Mouse (Mus musculus) hindbrain, embryonic 15.5 days (tissue): ENCODE results near the gene Enpp3. TPM values are rescaled to one million over a fixed set of nuclear protein-coding genes. Genes with fewer than 3 reads are reported as not detected.
"Not testable (repeated sequence)": the region's sequence is repeated elsewhere in the genome, so short reads cannot be mapped to it uniquely, and the experiment has no call there.

ENCODE experiments used
- ATAC-seq: fragments of 200-750 bp; cut with Nextera tagmentation; 2 replicates; pipeline ENCODE4 v1.8.0; 2017; ENCODE audit warnings: low read depth, moderate number of reproducible peaks, moderate TSS enrichment; ENCODE audit not compliant: low FRiP score
- H3K27ac ChIP-seq: fragments of 300-500 bp; sonication (generic); replicated peaks from 2 replicates; pipeline ENCODE4 v1.5.1; 2015; ENCODE audit warnings: mild to moderate bottlenecking, inconsistent platforms
- H3K27me3 ChIP-seq: fragments of 300-500 bp; sonication (generic); 2 replicates; pipeline ENCODE4 v1.6.1; 2015; ENCODE audit warnings: control low read depth, inconsistent platforms
- H3K36me3 ChIP-seq: fragments of 300-500 bp; sonication (generic); 2 replicates; pipeline ENCODE4 v1.6.1; 2015; ENCODE audit warnings: control low read depth, inconsistent platforms
- H3K4me1 ChIP-seq: fragments of 300-500 bp; sonication (generic); replicated peaks from 2 replicates; pipeline ENCODE4 v1.6.1; 2015; ENCODE audit warnings: control low read depth, inconsistent platforms
- H3K4me2 ChIP-seq: fragments of 300-500 bp; sonication (generic); 2 replicates; pipeline ENCODE4 v1.6.1; 2015; ENCODE audit warnings: moderate library complexity, mild to moderate bottlenecking, inconsistent platforms
- H3K4me3 ChIP-seq: fragments of 300-500 bp; sonication (generic); 2 replicates; pipeline ENCODE4 v1.5.1; 2015; ENCODE audit warnings: mild to moderate bottlenecking, inconsistent platforms
- H3K9ac ChIP-seq: fragments of 300-500 bp; sonication (generic); 2 replicates; pipeline ENCODE4 v1.6.1; 2015; ENCODE audit warnings: inconsistent platforms
- H3K9me3 ChIP-seq: fragments of 300-500 bp; sonication (generic); 2 replicates; pipeline ENCODE4 v1.6.1; 2016; ENCODE audit warnings: control low read depth, inconsistent platforms
- WGBS: fragments of 180-500 bp; shearing (Covaris S2); methylation state at CpG from one replicate; pipeline ENCODE4 v1.1.7; 2015; 5-methylcytosine and 5-hydroxymethylcytosine counted together
- polyA plus RNA-seq: library from polyadenylated mRNA; unstranded; fragments of >200 nt; fragmentation: Nextera tagmentation; extraction: Ambion mirVana; gene quantifications from 2 replicates; pipeline ENCODE4 v1.2.1, GENCODE M21; 2015

Gene Enpp3
- polyA plus RNA-seq, 1 experiment from 2014 or later, result 3.2 TPM

DNA sequence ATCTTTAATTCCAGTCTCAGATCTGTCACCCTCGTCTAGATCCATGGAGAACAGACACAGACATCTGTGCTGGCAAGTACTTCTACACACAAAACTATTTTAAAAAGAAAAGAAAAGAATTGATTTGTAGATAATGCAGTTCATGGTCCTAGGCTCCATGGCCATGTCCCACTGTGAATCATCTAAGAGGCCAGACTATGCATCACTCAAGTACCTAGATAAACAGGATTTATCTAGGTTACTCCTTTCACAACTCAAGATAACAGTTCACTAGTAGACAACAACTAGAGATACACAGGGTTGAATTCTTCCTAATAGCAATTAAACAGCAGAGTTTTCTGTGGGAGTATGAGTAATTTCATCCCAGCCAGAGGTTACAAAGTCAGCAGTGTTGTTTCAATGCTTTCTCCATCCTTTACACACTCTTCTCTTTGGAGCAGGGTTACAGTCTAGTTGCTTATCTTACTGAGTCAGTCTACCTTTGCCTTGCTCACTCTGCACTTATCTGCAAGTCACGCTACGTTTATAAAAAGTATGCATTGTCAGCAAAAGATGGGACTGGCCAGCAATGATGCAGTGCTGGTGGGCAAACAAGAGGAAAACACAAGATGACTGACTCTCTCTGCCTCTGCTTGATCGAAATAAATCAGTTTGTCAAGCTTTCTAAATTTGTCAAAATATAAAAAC, 20.5 kb downstream of the Enpp3 start:
- H3K27ac ChIP-seq, result no peak overlapping the region
- WGBS, result 85% methylated on average over 4 of the region's 4 CpGs
- ATAC-seq, result no peak
- H3K9me3 ChIP-seq, result no peaks in the 10 kb centered on the region
- no peaks in the 10 kb centered on the region for H3K36me3 ChIP-seq
- no peaks in the 10 kb centered on the region for H3K27me3 ChIP-seq
- H3K9ac ChIP-seq, result no peak overlapping the region
- 0 out of 2 replicates have a peak, but pooled peaks cover 3% of the 10 kb centered on the region for H3K4me1 ChIP-seq
- H3K4me2 ChIP-seq, result no peak overlapping the region
- H3K4me3 ChIP-seq, result no peak overlapping the region

DNA sequence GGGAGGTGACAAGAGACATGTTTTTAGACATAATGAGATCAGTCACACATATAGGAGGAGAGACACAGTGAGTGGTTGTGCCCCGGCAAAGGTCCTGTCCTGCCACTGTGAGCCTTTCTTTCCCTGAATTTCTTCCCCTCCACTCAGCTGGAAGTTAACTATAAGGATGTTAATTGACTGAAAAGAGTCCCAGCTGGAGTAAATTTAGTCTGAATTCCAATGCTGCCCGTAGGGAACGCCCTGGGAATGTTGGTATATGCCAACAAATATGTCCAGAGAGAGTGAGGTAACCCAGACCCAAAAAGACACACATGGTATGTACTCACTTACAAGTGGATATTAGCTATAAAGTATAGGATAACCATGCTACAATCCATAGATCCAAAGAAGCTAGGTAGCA, 23.1 kb downstream of the Enpp3 start:
- WGBS, result 52% methylated on average over 3 of the region's 3 CpGs
- no peaks in the 10 kb centered on the region for H3K9me3 ChIP-seq

DNA sequence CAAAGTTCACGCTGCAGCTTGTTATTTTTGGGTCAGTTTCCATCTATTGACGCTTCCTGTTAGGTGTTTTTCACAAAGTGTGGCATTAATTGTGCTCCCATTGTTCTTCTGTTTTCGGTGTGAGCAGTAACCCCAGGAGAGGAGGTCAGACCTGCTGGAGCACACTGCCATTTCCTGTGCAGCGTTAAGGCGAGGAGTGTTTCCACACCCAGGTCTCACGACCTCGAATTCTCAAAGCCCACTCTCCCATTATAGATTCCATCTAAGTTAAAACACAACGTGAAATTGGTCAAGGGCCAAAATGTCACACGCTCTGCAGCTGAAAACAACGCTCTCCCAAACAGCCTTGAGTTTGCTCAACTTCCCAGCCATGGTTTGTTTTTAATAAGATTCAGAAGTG, 32.0 kb downstream of the Enpp3 start:
- no peaks in the 10 kb centered on the region for H3K4me1 ChIP-seq
- H3K9ac ChIP-seq, result no peak overlapping the region
- H3K9me3 ChIP-seq, result no peaks in the 10 kb centered on the region
- no peak for ATAC-seq
- no peaks in the 10 kb centered on the region for H3K36me3 ChIP-seq
- no peak overlapping the region for H3K4me2 ChIP-seq
- no peaks in the 10 kb centered on the region for H3K27me3 ChIP-seq
- H3K4me3 ChIP-seq, result no peak overlapping the region
- 67% methylated on average over 10 of the region's 10 CpGs for WGBS
- no peak overlapping the region for H3K27ac ChIP-seq

More for the DNA sequence above, 23.1 kb downstream of the Enpp3 start:
- H3K27me3 ChIP-seq, result no peaks in the 10 kb centered on the region
- H3K9ac ChIP-seq, result no peak overlapping the region
- H3K27ac ChIP-seq, result no peak overlapping the region
- H3K4me3 ChIP-seq, result no peak overlapping the region
- no peaks in the 10 kb centered on the region for H3K36me3 ChIP-seq
- ATAC-seq, result no peak
- no peak overlapping the region for H3K4me2 ChIP-seq
- H3K4me1 ChIP-seq, result no peaks in the 10 kb centered on the region

DNA sequence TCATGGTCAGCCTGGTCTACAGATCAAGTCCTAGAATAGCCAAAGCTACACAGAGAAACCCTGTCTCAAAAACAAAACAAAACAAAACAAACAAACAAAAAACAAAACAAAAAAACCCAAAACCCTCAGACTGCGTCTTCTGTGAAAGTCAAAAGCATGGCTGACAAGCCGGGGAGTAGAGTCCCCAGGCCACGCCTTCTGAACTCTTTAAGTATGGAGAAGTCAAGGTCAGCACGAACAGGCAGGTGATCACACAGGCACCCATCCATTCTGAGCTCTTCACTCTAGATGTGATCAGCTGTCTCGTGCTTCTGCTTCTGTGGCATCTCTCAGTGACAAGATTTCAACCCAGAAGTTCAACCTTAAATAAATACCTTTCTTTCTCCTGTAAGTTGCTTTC, 35.9 kb downstream of the Enpp3 start:
- Histone ChIP-seq H3K9me3 (no peaks in the 10 kb centered on the region), H3K27me3 (no peaks in the 10 kb centered on the region), H3K4me1 (no peaks in the 10 kb centered on the region), H3K4me3 (no peak overlapping the region), H3K36me3 (no peaks in the 10 kb centered on the region), H3K4me2 (no peak overlapping the region), H3K9ac (no peak overlapping the region), H3K27ac (no peak overlapping the region)
- ATAC-seq, result no peak
- 93% methylated on average over 5 of the region's 5 CpGs for WGBS

DNA sequence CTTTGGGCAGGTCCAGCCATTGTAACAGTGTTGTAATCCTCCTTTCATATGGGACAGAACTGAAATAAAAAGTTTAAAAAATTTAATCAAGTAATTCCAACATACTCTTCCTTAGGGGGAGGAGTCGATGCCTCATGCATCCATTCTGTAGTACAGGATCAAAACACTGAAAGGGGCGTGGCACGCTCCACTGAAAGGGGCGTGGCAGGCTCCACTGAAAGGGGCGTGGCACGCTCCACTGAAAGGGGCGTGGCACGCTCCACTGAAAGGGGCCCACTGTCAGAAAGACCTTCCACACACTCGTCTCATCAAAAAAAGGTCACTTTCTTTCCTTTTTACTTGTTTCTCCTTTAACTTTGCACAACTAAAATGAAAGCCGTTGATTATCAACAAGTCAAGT, 36.7 kb downstream of the Enpp3 start:
- H3K36me3 ChIP-seq, result no peaks in the 10 kb centered on the region
- no peak overlapping the region for H3K27ac ChIP-seq
- H3K4me2 ChIP-seq, result no peak overlapping the region
- H3K9ac ChIP-seq, result no peak overlapping the region
- no peaks in the 10 kb centered on the region for H3K9me3 ChIP-seq
- ATAC-seq, result no peak
- H3K4me1 ChIP-seq, result no peaks in the 10 kb centered on the region
- H3K4me3 ChIP-seq, result no peak overlapping the region
- WGBS, result 94% methylated on average over 10 of the region's 10 CpGs
- H3K27me3 ChIP-seq, result no peaks in the 10 kb centered on the region

DNA sequence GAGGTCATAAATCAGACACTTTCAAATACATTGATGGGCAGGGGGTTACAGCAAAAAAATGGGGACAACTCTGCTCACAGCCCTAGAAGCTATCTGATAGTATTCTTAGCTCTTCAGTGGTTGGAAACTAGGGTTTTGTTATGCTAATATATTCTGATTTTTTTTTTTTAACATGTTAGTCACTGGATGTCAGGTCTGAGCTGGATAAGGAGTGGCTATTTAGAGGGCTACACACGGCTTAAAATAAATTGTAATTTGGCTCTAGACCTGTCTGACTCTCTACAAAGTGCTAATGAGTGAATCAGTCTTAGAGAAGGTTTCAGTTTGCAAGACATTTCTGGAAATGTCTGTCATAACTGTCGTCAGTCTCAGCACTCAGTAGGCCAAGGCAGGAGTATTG, 37.5 kb downstream of the Enpp3 start:
- no peaks in the 10 kb centered on the region for H3K9me3 ChIP-seq
- no peak overlapping the region for H3K4me3 ChIP-seq
- WGBS, result 68% methylated on average over 2 of the region's 2 CpGs
- H3K4me1 ChIP-seq, result no peaks in the 10 kb centered on the region
- ATAC-seq, result no peak
- no peak overlapping the region for H3K9ac ChIP-seq
- no peak overlapping the region for H3K27ac ChIP-seq
- no peaks in the 10 kb centered on the region for H3K27me3 ChIP-seq
- H3K36me3 ChIP-seq, result no peaks in the 10 kb centered on the region
- no peak overlapping the region for H3K4me2 ChIP-seq

DNA sequence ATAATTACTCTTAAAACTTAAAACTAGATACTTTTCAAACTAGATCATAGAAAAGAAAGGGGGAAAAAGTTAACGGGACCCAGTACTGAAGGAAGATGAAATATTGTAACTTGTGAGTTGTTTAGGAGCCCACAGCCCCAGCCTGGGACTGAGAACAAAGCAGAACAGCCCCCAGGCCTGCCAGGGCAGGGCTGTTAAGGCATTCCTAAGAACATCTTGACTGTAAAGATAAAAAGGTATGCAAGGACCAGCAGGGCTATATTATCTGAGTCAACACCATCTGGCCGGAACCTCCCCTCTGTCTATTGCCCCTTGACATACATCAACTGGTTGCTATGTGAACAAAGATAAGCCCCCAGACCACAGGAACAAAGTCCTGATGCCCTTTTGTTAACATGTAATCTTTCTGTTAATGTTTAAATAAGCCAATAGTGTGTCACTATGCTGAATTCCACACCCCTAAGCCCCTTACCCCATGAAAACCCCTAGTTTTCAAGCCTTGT, 39.8 kb downstream of the Enpp3 start:
- H3K36me3 ChIP-seq, H3K4me2 ChIP-seq, ATAC-seq, H3K27me3 ChIP-seq, H3K27ac ChIP-seq, H3K4me1 ChIP-seq, H3K9me3 ChIP-seq, H3K9ac ChIP-seq, H3K4me3 ChIP-seq: not testable (repeated sequence)
- 97% methylated on average over 2 of the region's 2 CpGs for WGBS

DNA sequence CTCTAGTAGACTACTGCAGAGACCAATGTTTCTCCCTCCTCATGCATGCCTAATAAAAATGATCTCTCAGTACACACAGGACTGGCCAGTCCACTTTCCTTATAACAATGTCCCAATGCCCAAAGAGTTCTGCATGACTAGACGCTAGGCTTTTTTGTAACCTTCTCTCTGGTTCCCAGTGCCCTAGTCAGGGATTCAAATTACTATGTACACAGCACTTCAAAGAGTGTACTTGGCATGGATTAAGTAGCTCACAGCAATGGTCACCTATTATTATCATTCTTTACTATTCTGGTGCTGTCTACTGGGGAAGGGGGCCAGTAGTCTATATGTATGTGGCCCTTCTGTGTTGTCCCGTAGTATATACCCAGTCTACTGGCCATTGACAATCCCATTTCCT, 40.8 kb downstream of the Enpp3 start:
- no peak overlapping the region for H3K27ac ChIP-seq
- ATAC-seq, result no peak
- H3K4me2 ChIP-seq, result no peak overlapping the region
- H3K9ac ChIP-seq, result no peak overlapping the region
- no peaks in the 10 kb centered on the region for H3K27me3 ChIP-seq
- 92% methylated on average over 2 of the region's 2 CpGs for WGBS
- no peaks in the 10 kb centered on the region for H3K4me1 ChIP-seq
- H3K4me3 ChIP-seq, result no peak overlapping the region
- H3K36me3 ChIP-seq, result no peaks in the 10 kb centered on the region
- H3K9me3 ChIP-seq, result no peaks in the 10 kb centered on the region

DNA sequence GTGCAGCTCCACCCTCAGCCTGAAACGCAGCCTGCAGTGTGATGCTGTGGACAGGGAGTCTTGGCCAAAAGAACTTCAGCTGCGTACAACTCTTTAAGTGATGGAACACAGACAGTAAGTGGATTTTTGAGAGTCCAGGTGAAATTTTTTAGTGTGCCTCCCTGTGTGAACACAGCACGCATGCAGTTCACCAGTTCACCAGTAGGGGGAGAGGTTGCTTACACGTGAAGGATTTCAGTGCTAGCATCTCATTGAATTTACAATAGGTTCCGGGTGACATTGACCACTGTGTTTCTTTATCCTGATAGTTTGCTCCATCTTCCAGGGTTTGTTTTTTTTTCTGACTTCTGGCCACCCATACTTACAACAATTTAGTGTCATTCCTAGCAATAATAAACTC, 45.4 kb downstream of the Enpp3 start:
- H3K27me3 ChIP-seq, result no peaks in the 10 kb centered on the region
- no peaks in the 10 kb centered on the region for H3K4me1 ChIP-seq
- H3K27ac ChIP-seq, result no peak overlapping the region
- ATAC-seq, result no peak
- no peaks in the 10 kb centered on the region for H3K9me3 ChIP-seq
- H3K4me2 ChIP-seq, result no peak overlapping the region
- H3K4me3 ChIP-seq, result no peak overlapping the region
- H3K36me3 ChIP-seq, result no peaks in the 10 kb centered on the region
- H3K9ac ChIP-seq, result no peak overlapping the region
- 55% methylated on average over 5 of the region's 5 CpGs for WGBS

DNA sequence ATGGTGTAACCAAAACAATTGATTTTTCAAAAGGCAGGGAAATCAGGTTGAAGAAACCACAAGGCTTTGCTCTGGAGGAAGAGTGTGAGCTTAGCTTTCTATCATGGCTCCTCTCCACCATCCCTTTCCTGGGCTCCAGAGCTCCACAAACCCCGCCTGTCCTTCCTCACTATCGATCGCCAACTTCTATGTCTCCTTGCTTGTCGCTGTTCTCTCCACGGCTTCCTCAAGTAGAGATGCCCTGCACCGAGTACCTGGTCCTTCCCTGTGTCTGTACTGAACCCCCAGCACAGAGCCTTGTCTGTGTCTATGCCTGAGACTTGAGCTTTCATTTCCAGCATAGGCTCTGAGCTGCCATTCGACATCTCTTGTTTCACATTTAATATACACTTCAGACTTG, 49.9 kb downstream of the Enpp3 start:
- no peak overlapping the region for H3K4me2 ChIP-seq
- H3K4me3 ChIP-seq, result no peak overlapping the region
- H3K36me3 ChIP-seq, result no peaks in the 10 kb centered on the region
- WGBS, result 91% methylated on average over 7 of the region's 7 CpGs
- no peaks in the 10 kb centered on the region for H3K4me1 ChIP-seq
- no peaks in the 10 kb centered on the region for H3K9me3 ChIP-seq
- no peaks in the 10 kb centered on the region for H3K27me3 ChIP-seq
- no peak overlapping the region for H3K9ac ChIP-seq
- H3K27ac ChIP-seq, result no peak overlapping the region
- no peak for ATAC-seq

DNA sequence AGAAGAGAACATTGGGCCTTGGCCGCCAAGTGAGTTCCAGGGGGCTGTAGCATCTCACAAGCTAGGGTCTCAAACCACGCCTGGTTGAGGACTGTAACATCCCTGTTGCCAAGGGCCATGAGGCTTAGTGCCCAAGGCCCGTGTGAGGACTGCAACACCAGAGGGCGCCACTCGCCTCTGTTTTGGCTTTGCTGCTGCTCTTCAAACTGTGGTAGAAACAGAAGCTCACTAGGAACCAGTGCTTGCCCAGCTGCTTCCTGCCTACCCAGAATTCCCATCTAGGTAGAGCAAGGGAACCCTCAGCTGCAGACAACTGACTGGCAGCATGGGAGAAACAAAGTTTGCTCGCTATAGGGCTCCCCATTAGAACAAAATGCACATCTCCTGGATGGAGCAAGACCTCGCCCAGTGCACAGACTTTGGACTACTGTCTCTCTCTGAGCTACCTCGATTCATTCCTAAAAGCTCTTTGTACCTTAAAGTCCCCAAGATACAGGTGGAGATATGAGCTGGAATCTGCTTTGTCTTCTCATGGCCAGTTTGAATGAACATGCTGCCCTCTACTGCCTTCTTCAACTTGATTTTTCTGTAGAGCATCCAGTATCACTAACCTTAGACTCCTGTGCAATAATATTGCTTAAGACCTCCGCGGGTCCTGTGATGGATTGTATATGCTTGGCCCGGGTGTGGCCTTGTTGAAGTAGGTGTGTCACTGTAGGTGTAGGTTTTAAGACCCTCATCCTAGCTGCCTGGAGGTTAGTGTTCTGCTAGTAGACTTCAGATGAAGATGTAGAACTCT, 52.7 kb downstream of the Enpp3 start:
- H3K36me3 ChIP-seq, result no peaks in the 10 kb centered on the region
- H3K4me2 ChIP-seq, result no peak overlapping the region
- no peak overlapping the region for H3K4me3 ChIP-seq
- 75% methylated on average over 11 of the region's 11 CpGs for WGBS
- no peak for ATAC-seq
- H3K27ac ChIP-seq, result no peak overlapping the region
- H3K9me3 ChIP-seq, result no peaks in the 10 kb centered on the region
- H3K9ac ChIP-seq, result no peak overlapping the region
- no peaks in the 10 kb centered on the region for H3K4me1 ChIP-seq
- no peaks in the 10 kb centered on the region for H3K27me3 ChIP-seq

DNA sequence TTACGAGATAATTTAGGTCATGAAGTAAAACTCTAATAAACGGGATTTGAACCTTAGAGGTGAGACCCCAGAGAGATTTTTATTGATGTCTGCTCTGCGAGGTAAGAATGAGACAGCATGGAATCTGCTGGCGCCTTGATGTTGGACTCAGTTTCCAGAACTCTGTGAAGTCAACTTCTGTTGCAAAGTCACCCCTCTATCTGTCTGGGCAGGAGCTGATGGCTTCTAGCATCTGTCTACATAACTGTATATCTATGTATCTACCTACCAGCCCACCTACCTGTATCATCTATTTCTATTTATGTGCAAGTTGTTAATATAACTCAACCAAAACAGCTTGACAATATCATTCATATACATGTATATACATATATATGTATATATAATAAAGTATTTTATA, 57.3 kb downstream of the Enpp3 start:
- no peaks in the 10 kb centered on the region for H3K36me3 ChIP-seq
- H3K9me3 ChIP-seq, result no peaks in the 10 kb centered on the region
- no peaks in the 10 kb centered on the region for H3K27me3 ChIP-seq
- no peak overlapping the region for H3K4me2 ChIP-seq
- H3K4me3 ChIP-seq, result no peak overlapping the region
- no peak for ATAC-seq
- WGBS, result 87% methylated on average over 4 of the region's 4 CpGs
- no peak overlapping the region for H3K9ac ChIP-seq
- no peaks in the 10 kb centered on the region for H3K4me1 ChIP-seq
- H3K27ac ChIP-seq, result no peak overlapping the region
